Mouse (Mus musculus) intestine, postnatal 0 days (tissue): Measurements from ENCODE around the gene Atrnl1. TPM values are rescaled to one million over a fixed set of nuclear protein-coding genes. Genes with fewer than 3 reads are reported as not detected.

Experiments used
- ATAC-seq: fragments of 200-750 bp; cut with Nextera tagmentation; 2 replicates; pipeline ENCODE4 v1.8.0; 2017; ENCODE audit warnings: mild to moderate bottlenecking, moderate TSS enrichment, moderate library complexity
- H3K27ac ChIP-seq: fragments of 300-500 bp; sonication (generic); 2 replicates; pipeline ENCODE4 v1.5.1; 2014; ENCODE audit warnings: mild to moderate bottlenecking, low read depth, low read length, moderate library complexity
- H3K27me3 ChIP-seq: fragments of 300-500 bp; sonication (generic); replicated peaks from 2 replicates; pipeline ENCODE4 v1.6.1; 2014; ENCODE audit warnings: low read length, mixed read lengths; ENCODE audit not compliant: control insufficient read depth, insufficient read depth
- H3K36me3 ChIP-seq: fragments of 300-500 bp; sonication (generic); 2 replicates; pipeline ENCODE4 v1.6.1; 2014; ENCODE audit warnings: mild to moderate bottlenecking, moderate library complexity; ENCODE audit not compliant: control insufficient read depth, insufficient read depth
- H3K4me1 ChIP-seq: fragments of 300-500 bp; sonication (generic); replicated peaks from 2 replicates; pipeline ENCODE4 v1.6.1; 2014; ENCODE audit warnings: antibody characterized with exemption, low read length, mixed read lengths; ENCODE audit not compliant: control insufficient read depth, insufficient read depth
- H3K4me2 ChIP-seq: fragments of 300-500 bp; sonication (generic); replicated peaks from 2 replicates; pipeline ENCODE4 v1.6.1; 2014; ENCODE audit warnings: low read depth, mild to moderate bottlenecking, moderate library complexity
- H3K4me3 ChIP-seq: fragments of 300-500 bp; sonication (generic); 2 replicates; pipeline ENCODE4 v1.5.1; 2014; ENCODE audit warnings: low read depth, low read length
- H3K9ac ChIP-seq: fragments of 300-500 bp; sonication (generic); 2 replicates; pipeline ENCODE4 v1.6.1; 2014; ENCODE audit warnings: mild to moderate bottlenecking, low read depth, low read length
- H3K9me3 ChIP-seq: fragments of 300-500 bp; sonication (generic); 2 replicates; pipeline ENCODE4 v1.6.1; 2016; ENCODE audit warnings: mixed run types; ENCODE audit not compliant: control insufficient read depth
- CTCF ChIP-seq: sonication (generic); IDR thresholded peaks from 2 replicates; pipeline ENCODE4 v1.5.1; 2016; ENCODE audit warnings: low read depth, mild to moderate bottlenecking, control low read depth, antibody characterized with exemption, moderate library complexity
- WGBS: fragments of 180-500 bp; shearing (Covaris S2); extraction: QIAGEN DNeasy Blood & Tissue Kit; methylation state at CpG from one replicate; pipeline ENCODE4 v1.1.7; 2014; 5-methylcytosine and 5-hydroxymethylcytosine counted together
- polyA plus RNA-seq: library from polyadenylated mRNA; unstranded; fragments of >200 nt; fragmentation: Nextera tagmentation; extraction: Ambion mirVana; gene quantifications from 2 replicates; pipeline ENCODE4 v1.2.1, GENCODE M21; 2015

Atrnl1 gene
- 2.5 and 2.6 TPM in 2 replicates for polyA plus RNA-seq

GRCm38 (mm10) chr19:57610476-57611261, at the start of gene Atrnl1:
Atrnl1 (plus strand) TSS chr19:57611034.
- Histone ChIP-seq H3K4me1 (0 out of 2 replicates have a peak, but pooled peaks cover 3% of the 10 kb centered on the region), H3K4me2 (peak within 1 kb of the TSS; percentile 98), H3K27ac (peak within 1 kb of the TSS; percentile 95), H3K27me3 (no peaks in the 10 kb centered on the region), H3K9me3 (no peaks in the 10 kb centered on the region), H3K9ac (peak within 1 kb of the TSS; percentile 89), H3K4me3 (peak within 1 kb of the TSS; percentile 94), H3K36me3 (no peaks in the 10 kb centered on the region)
- TF ChIP-seq CTCF, result no peak
- peak; percentile 88 for ATAC-seq
- WGBS, result under 1% methylated on average over 68 of the region's 103 CpGs

- Histone ChIP-seq H3K4me3 (no peak overlapping the region), H3K27me3 (no peaks in the 10 kb centered on the region), H3K4me2 (no peak overlapping the region), H3K27ac (no peak overlapping the region), H3K9ac (no peak overlapping the region), H3K36me3 (no peaks in the 10 kb centered on the region), H3K9me3 (no peaks in the 10 kb centered on the region), H3K4me1 (no peaks in the 10 kb centered on the region)
- no peak for TF ChIP-seq CTCF
- WGBS, result 83% methylated on average over 4 of the region's 4 CpGs
- no peak for ATAC-seq
Observed at GRCm38 (mm10) chr19:57561486-57561885, 49.3 kb upstream of the Atrnl1 start.

GRCm38 (mm10) chr19:57569040-57569439, 41.8 kb upstream of the Atrnl1 start:
- TF ChIP-seq CTCF, result no peak
- H3K4me2 ChIP-seq, result no peak overlapping the region
- no peak overlapping the region for H3K4me3 ChIP-seq
- no peak for ATAC-seq
- WGBS, result 80% methylated on average over 6 of the region's 6 CpGs
- H3K27ac ChIP-seq, result no peak overlapping the region
- no peak overlapping the region for H3K9ac ChIP-seq
- H3K36me3 ChIP-seq, result no peaks in the 10 kb centered on the region
- H3K27me3 ChIP-seq, result no peaks in the 10 kb centered on the region
- H3K4me1 ChIP-seq, result no peaks in the 10 kb centered on the region
- H3K9me3 ChIP-seq, result no peaks in the 10 kb centered on the region

- Histone ChIP-seq H3K9ac (no peak overlapping the region), H3K36me3 (no peaks in the 10 kb centered on the region), H3K4me3 (no peak overlapping the region), H3K27me3 (no peaks in the 10 kb centered on the region), H3K4me2 (no peak overlapping the region), H3K27ac (no peak overlapping the region), H3K4me1 (no peaks in the 10 kb centered on the region), H3K9me3 (no peaks in the 10 kb centered on the region)
- ATAC-seq, result no peak
- 66% methylated on average over 16 of the region's 16 CpGs for WGBS
- TF ChIP-seq CTCF, result no peak
Observed at GRCm38 (mm10) chr19:57572360-57573237, 38.2 kb upstream of the Atrnl1 start.

- H3K9ac ChIP-seq, result no peak overlapping the region
- ATAC-seq, result no peak
- no peak overlapping the region for H3K4me3 ChIP-seq
- no peaks in the 10 kb centered on the region for H3K27me3 ChIP-seq
- TF ChIP-seq CTCF, result no peak
- no peaks in the 10 kb centered on the region for H3K4me1 ChIP-seq
- no peak overlapping the region for H3K4me2 ChIP-seq
- no peaks in the 10 kb centered on the region for H3K36me3 ChIP-seq
- H3K27ac ChIP-seq, result no peak overlapping the region
- no peaks in the 10 kb centered on the region for H3K9me3 ChIP-seq
Observed at GRCm38 (mm10) chr19:57573470-57573869, 37.4 kb upstream of the Atrnl1 start.

- no peak for TF ChIP-seq CTCF
- Histone ChIP-seq H3K27ac (no peak overlapping the region), H3K9me3 (no peaks in the 10 kb centered on the region), H3K4me2 (no peak overlapping the region), H3K4me1 (no peaks in the 10 kb centered on the region), H3K9ac (no peak overlapping the region), H3K27me3 (no peaks in the 10 kb centered on the region), H3K4me3 (no peak overlapping the region), H3K36me3 (no peaks in the 10 kb centered on the region)
- WGBS, result 62% methylated on average over 7 of the region's 7 CpGs
- no peak for ATAC-seq
Observed at GRCm38 (mm10) chr19:57575027-57575426, 35.8 kb upstream of the Atrnl1 start.
